Mouse (Mus musculus) small intestine, adult 2 months (tissue): Measurements from ENCODE around the gene Synpo2l.

ENCODE experiments used
- CTCF ChIP-seq: fragments of 200-500 bp; IDR thresholded peaks from 2 replicates; pipeline ENCODE4 v1.5.1; 2012; ENCODE audit warnings: low read depth, mild to moderate bottlenecking, control low read depth, inconsistent platforms, low read length, moderate library complexity, mixed read lengths; ENCODE audit not compliant: insufficient replicate concordance, insufficient read length; ENCODE audit errors: extremely low read depth
- POLR2A ChIP-seq: fragments of 200-500 bp; IDR thresholded peaks from 2 replicates; pipeline ENCODE4 v1.6.1; 2012; ENCODE audit warnings: low read depth, mild to moderate bottlenecking, control low read depth, inconsistent platforms, low read length, moderate library complexity

- no peak for TF ChIP-seq CTCF
- TF ChIP-seq POLR2A, result no peak
Measured at GRCm38 (mm10) chr14:20672990-20673389, 4.8 kb upstream of the Synpo2l start.
